Mouse (Mus musculus) MEL-GATA-1-ER (cell line): ENCODE measurements around the gene Slc5a1.

Experiments used
- DNase-seq: peaks from one replicate; pipeline ENCODE4 v3.0.0-alpha.2; 2012; ENCODE audit warnings: low read depth; ENCODE audit errors: extremely low read depth

The Slc5a1 gene

DNA sequence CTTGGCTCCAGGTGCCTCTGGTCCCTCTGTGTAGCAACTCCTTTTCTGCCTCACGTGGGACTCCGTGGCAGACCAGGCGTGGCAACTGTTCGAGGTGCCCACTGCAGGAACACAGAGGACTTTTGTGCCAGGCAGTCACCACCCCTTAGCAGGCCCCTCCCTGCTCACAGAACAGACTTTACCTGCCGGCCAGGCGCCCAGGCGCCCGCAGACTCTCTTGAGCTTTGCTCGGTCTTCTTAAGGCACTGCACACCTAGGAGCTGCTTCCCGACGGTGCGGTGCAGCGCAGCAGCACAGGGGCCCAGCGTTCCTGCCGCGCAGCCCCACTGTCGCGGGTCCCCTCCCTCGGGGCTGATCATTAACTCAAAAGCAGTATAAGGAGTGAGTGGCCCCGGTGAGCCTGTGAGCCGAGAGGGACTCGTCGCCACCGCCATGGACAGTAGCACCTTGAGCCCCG lies at the start of gene Slc5a1:
Gene Slc5a1 (plus strand): TSS at position 195 of the 457 bp plus-strand sequence.
- no peak for DNase-seq

DNA sequence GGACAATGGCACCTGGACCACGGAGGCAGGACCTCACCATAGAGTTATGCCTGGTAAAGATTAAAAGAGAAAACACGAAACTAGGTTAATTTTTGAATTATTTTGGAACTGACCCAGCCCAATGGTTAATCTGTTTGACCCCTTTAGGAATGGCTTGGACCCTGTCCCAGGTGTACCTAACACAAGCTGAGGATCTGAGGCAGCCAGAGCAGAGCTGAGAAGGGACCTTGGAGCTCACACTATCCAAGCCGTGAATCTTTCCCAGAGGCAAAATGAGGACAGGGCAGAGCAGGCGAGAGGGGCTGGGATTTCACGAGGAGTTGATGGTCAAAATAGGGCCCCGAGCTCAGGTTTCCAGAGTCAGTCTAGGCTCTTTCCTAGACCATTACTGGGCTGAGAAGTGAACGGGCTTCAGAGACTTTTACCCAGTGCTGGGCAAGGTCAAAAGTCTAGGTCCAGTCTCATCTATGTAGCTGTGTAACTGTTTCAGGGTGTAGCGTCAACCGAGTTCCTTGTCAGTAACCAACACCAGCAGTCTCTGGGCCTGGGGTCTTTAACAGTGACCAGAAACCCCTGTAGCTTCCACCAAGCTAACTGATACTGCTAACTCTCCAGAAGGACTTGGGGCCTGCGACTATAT lies 47.8 kb upstream of the Slc5a1 start:
- no peak for DNase-seq

DNA sequence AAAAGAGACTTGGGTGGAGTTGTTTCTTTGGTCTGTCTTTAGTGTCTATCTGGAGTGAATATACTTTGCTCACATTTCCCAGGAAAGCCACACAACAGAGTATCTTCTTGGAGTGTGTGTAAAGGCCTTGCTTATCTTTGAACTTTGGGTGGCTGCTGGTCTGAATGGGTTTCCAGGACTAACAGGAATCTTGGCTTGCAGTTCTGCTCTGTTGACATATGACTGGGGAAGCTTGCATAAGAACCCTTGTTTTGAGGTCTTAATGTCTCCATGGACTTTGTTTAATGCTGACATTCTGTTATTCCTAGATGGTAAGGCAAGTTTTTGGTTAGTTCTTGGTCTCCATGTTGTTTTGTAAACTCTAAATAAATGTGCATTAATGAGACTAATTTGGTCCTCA lies 33.9 kb upstream of the Slc5a1 start:
- DNase-seq, result no peak

GRCm38 (mm10) chr5:33076490-33077191 lies 27.4 kb upstream of the Slc5a1 start:
- no peak for DNase-seq

- no peak for DNase-seq
Measured at GRCm38 (mm10) chr5:33082896-33083295, 21.1 kb upstream of the Slc5a1 start.

DNA sequence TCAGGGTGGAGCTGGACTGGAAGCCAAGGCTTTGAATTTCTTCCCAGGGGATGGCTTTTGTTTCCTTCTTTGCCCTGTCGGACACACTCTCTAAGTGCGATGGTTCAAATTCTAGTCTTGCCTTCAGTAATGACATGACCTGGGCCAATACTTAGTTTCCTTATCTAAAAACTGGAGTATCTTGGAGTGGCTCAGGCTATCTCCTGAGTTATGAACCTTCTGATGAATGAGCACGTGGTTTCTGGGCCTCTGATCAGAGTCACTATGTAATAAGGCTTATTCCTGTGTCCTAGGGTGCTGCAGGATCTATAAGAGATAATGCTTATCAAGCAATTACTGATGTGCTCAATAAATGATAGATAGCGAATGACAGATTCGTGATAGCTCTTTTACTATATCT lies 19.4 kb upstream of the Slc5a1 start:
- DNase-seq, result no peak

DNA sequence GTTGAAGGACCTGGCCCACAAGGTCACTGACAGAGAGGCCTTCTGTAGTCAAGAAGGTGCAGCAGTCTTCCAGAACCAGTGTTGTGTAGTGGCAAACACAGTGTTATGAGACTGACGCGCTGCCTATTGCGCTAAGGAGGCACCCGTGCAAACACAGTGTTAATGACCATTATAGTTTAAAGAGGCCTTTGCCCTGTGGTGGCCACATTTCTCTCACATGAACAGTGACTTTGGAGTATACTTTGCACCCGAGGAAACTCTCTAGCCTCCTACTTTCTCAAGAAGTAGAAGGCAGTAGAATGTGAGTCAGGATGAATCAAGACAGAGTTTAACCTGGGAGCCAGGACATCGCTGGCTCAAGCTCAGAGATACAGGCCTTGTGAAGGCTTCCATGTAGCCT lies 12.7 kb upstream of the Slc5a1 start:
- DNase-seq, result no peak

DNA sequence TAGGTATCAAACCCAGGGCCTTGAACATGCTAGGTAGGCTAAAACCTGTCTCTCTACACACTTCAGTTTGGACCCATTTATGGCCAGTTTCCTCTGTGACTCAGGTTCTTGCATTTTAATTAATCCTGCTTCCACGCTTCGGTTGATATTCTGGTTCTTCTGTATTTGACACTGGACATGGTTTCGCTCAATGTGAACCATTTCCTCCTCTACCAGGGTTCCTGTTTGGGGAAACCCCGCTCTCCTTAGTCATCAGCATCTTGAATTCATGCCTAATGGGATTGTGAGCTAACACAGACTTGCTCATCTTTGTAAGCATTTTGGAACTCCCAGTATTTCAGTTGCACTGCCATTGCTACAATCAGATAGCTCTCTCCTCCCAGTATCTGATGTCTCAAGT lies 8.7 kb upstream of the Slc5a1 start:
- DNase-seq, result no peak

GRCm38 (mm10) chr5:33102369-33103055 lies 1.5 kb upstream of the Slc5a1 start:
- no peak for DNase-seq

GRCm38 (mm10) chr5:33104876-33105275 lies 857 bp downstream of the Slc5a1 start:
- DNase-seq, result no peak

- DNase-seq, result no peak
Measured at GRCm38 (mm10) chr5:33105660-33106059, 1.6 kb downstream of the Slc5a1 start.

- DNase-seq, result no peak
Measured at GRCm38 (mm10) chr5:33107056-33107455, 3.0 kb downstream of the Slc5a1 start.

GRCm38 (mm10) chr5:33107778-33108405 lies 3.9 kb downstream of the Slc5a1 start:
- DNase-seq, result no peak

DNA sequence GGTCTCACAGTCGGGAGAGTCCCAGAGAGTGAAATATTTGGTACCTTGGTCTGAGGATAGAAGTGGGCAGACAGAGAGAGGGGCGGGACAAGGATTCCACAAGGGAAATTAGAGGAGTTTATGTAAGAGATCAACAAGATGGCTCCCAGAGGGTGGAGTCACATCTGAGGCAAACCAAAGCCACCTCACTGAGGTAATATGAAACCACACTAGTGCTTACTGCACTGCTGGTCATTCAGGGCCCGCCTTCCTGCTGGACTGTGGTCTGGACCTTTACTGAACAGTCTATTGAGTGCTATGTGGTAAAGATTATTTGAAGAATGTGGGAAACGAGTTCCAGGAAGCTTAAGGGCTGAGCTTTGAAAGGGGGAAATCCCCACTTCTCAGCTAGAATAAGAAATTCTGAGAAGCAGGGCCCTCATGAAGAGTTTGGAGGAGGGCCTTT lies 17.9 kb downstream of the Slc5a1 start:
- no peak for DNase-seq

DNA sequence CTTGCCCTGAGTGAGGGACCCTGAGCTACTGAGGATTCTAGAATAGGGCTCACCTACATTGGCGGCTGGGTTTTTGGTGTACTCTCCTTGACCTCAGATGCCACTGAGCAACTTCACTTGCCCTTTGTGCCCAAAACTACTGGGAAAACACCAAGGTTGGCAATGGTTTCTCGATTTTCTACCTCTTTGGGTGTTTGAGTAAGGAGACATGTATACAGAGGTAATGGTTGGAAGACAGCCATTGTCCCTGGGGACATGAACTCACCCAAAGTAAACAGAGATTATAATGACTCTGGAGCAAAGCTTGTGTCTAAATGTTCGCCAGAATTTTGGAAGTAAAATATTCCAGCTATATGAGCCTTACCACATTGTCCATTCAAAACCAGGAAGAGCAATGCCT lies 19.6 kb downstream of the Slc5a1 start:
- no peak for DNase-seq

- DNase-seq, result no peak
Measured at GRCm38 (mm10) chr5:33125318-33125717, 21.3 kb downstream of the Slc5a1 start.

- DNase-seq, result no peak
Measured at GRCm38 (mm10) chr5:33134132-33134531, 30.1 kb downstream of the Slc5a1 start.

GRCm38 (mm10) chr5:33135611-33136010 lies 31.6 kb downstream of the Slc5a1 start:
- no peak for DNase-seq

GRCm38 (mm10) chr5:33142790-33143455 lies 38.9 kb downstream of the Slc5a1 start:
- peak; percentile 18 for DNase-seq

DNA sequence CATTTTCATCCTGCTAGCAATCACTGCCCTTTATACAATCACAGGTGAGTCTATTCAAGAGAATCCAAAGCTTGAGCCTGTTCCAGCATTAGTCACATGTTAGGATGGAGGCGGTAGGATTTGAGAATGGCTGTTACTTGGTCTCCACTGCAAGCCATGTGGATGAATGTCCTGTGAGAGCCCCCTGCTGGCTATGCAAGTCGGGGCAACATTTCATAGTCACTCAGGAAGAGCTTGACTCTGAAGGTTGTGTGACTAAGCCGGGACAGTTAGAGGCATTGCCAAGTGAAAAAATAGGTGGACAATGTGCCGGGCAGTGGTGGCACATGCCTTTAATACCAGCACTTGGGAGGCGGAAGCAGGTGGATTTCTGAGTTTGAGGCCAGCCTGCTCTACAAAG lies 40.0 kb downstream of the Slc5a1 start:
- peak; percentile 38 for DNase-seq

- no peak for DNase-seq
Measured at GRCm38 (mm10) chr5:33146837-33147236, 42.8 kb downstream of the Slc5a1 start.
